Mouse (Mus musculus) liver, adult 2 months (tissue): ENCODE data around the gene Cbarp.

Experiments used
- CTCF ChIP-seq: fragments of 200-500 bp; IDR thresholded peaks from 2 replicates; pipeline ENCODE4 v1.5.1; 2011; ENCODE audit warnings: low read depth, low read length, control low read depth
- POLR2A ChIP-seq: fragments of 200-500 bp; IDR thresholded peaks from 2 replicates; pipeline ENCODE4 v1.6.1; 2011; ENCODE audit warnings: low read length, control low read depth; ENCODE audit not compliant: insufficient read depth; ENCODE audit errors: extremely low read depth

GRCm38 (mm10) chr10:80114341-80115284 is 26.0 kb downstream of the Cbarp start:
- peak; percentile 96 for TF ChIP-seq CTCF
- TF ChIP-seq POLR2A = no peak
